Mouse (Mus musculus) C2C12 (cell line): ENCODE data around the gene Myb.

Experiments used
- CTCF ChIP-seq: IDR thresholded peaks from one replicate; pipeline ENCODE4 v1.5.1; 2011; ENCODE audit not compliant: control insufficient read depth, insufficient read depth, insufficient read length
- MAX ChIP-seq: IDR thresholded peaks from one replicate; pipeline ENCODE4 v1.6.1; 2011; ENCODE audit warnings: mild to moderate bottlenecking, control low read depth

DNA sequence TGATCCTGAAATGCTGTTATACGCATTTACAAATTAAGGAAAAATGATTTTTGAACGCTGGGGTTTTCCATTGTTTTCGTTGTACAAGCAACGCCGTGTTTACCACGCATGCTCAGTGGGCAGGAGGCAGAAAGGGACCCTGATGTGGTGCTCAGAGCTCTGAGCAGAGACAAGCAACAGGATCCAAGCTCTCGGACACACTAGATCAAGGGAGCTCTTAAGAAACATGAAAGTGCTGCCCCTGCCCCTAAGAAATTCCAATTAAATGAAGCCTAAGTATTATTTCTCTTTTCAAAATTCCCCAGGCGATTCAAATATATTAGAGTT lies 28.5 kb upstream of the Myb start:
- TF ChIP-seq CTCF (no peak), MAX (no peak)
